Mouse (Mus musculus) midbrain, embryonic 16.5 days (tissue): ENCODE results near the gene Baiap2. TPM values are rescaled to one million over a fixed set of nuclear protein-coding genes. Genes with fewer than 3 reads are reported as not detected.

Source experiments
- ATAC-seq: fragments of 200-750 bp; cut with Nextera tagmentation; 2 replicates; pipeline ENCODE4 v1.8.0; 2017; ENCODE audit warnings: moderate TSS enrichment
- H3K27ac ChIP-seq: fragments of 300-500 bp; sonication (generic); 2 replicates; pipeline ENCODE4 v1.5.1; 2014; ENCODE audit warnings: mild to moderate bottlenecking, low read length, mixed read lengths
- H3K27me3 ChIP-seq: fragments of 300-500 bp; sonication (generic); 2 replicates; pipeline ENCODE4 v1.6.1; 2014; ENCODE audit warnings: low read depth, low read length, mixed read lengths; ENCODE audit not compliant: control insufficient read depth, insufficient read depth
- H3K36me3 ChIP-seq: fragments of 300-500 bp; sonication (generic); 2 replicates; pipeline ENCODE4 v1.6.1; 2014; ENCODE audit warnings: mild to moderate bottlenecking, low read length, moderate library complexity, mixed read lengths; ENCODE audit not compliant: control insufficient read depth, insufficient read depth
- H3K4me1 ChIP-seq: fragments of 300-500 bp; sonication (generic); 2 replicates; pipeline ENCODE4 v1.6.1; 2014; ENCODE audit warnings: mild to moderate bottlenecking, low read length, mixed read lengths; ENCODE audit not compliant: control insufficient read depth, insufficient read depth
- H3K4me2 ChIP-seq: fragments of 300-500 bp; sonication (generic); 2 replicates; pipeline ENCODE4 v1.6.1; 2014; ENCODE audit warnings: mild to moderate bottlenecking, low read length, mixed read lengths
- H3K4me3 ChIP-seq: fragments of 300-500 bp; sonication (generic); 2 replicates; pipeline ENCODE4 v1.5.1; 2014; ENCODE audit warnings: low read depth, mild to moderate bottlenecking, low read length, moderate library complexity, mixed read lengths
- H3K9ac ChIP-seq: fragments of 300-500 bp; sonication (generic); 2 replicates; pipeline ENCODE4 v1.6.1; 2014; ENCODE audit warnings: low read depth, low read length, mixed read lengths
- H3K9me3 ChIP-seq: fragments of 300-500 bp; sonication (generic); replicated peaks from 2 replicates; pipeline ENCODE4 v1.6.1; 2014; ENCODE audit warnings: mild to moderate bottlenecking, low read length, mixed read lengths; ENCODE audit not compliant: control insufficient read depth, poor library complexity, severe bottlenecking
- WGBS: fragments of 180-500 bp; shearing (Covaris S2); extraction: QIAGEN DNeasy Blood & Tissue Kit; methylation state at CpG from one replicate; pipeline ENCODE4 v1.1.7; 2014; 5-methylcytosine and 5-hydroxymethylcytosine counted together
- polyA plus RNA-seq: library from polyadenylated mRNA; unstranded; fragments of >200 nt; fragmentation: Nextera tagmentation; extraction: Ambion mirVana; gene quantifications from 2 replicates; pipeline ENCODE4 v1.2.1, GENCODE M21; 2015

The Baiap2 gene
- polyA plus RNA-seq, 1 experiment from 2014 or later: 15.7 TPM

DNA sequence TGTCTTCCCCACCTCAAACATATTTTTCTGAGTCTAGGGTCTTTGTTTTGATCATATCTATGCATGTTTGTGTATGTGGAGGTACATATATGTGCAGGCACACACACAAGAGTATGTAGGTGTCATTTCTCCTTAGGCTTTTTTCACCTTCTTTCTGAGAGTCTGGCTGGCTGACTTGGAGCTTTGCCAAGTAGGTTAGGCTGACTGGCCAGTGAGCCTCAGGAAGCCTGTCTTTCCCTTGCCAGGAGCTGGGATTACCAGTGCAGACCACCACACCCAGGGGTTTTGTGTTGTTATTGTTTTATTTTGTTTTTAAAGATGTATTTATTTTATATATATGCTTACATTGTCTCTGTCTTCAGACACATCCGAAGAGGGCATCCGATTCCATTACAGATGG, 40.6 kb downstream of the Baiap2 start:
- no peak overlapping the region for H3K27ac ChIP-seq
- H3K9me3 ChIP-seq: no peaks in the 10 kb centered on the region
- no peak overlapping the region for H3K4me3 ChIP-seq
- H3K4me2 ChIP-seq: no peak overlapping the region
- H3K9ac ChIP-seq: no peak overlapping the region
- 81% methylated on average over 2 of the region's 2 CpGs for WGBS
- H3K27me3 ChIP-seq: no peaks in the 10 kb centered on the region
- H3K36me3 ChIP-seq: no peaks in the 10 kb centered on the region
- ATAC-seq: no peak
- H3K4me1 ChIP-seq: no peaks in the 10 kb centered on the region

DNA sequence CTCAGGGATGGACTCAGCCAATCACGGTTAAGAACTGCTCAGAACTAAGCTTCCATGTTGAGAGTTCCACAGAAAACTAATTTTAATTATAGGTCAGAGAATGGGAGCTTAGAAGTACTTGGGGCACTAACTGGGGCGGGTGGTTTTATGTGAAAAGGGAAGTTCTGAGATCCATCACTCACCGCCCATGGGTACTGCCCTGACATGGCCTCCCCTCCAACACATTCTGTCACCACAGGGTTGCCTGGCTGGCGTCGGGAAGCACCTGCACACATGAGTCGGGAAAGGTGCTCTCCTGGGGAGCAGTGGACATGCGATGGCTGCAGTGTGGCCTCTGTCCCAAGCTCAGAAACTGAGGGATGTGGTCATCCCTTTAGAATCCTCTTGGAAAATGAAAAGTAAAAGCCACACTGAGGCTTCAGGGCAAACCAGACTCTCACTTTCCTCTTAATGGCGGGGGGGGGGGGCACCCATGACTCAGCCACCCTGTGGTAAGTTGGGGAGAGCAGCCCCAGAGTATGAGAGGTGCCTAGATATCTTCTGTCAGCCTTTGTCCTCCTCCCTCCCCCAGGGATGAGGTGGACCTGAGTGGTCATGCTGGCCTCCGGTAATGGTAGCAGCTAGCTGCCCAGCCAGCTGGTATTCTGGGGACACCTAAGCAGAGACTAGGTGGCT, 44.3 kb downstream of the Baiap2 start:
- Histone ChIP-seq H3K27ac (no peak overlapping the region), H3K9me3 (no peaks in the 10 kb centered on the region), H3K4me3 (no peak overlapping the region), H3K4me2 (no peak overlapping the region), H3K4me1 (peaks cover 13% of the 10 kb centered on the region; the same call in 1 of the 2 replicates), H3K9ac (no peak overlapping the region), H3K36me3 (no peaks in the 10 kb centered on the region), H3K27me3 (no peaks in the 10 kb centered on the region)
- 87% methylated on average over 9 of the region's 9 CpGs for WGBS
- no peak for ATAC-seq

DNA sequence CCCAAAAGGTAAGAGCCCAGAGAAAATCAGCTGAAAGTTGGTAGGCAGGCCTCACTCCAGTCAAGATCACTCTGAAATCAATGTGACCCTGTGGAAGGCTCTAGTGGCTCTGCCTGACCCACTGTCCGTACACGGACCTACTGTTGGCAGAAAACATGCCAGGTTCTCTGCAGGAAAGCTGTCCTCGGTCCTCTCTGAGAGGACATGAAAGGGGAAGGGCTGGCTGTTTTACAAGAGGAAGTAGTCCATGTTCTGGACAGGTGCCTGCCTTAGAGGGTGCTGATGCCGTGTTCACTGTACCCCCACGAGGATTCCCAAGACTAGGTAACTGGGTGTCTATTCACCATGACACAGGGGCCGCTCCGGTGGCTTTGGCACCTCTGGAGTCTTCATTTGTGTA, 45.3 kb downstream of the Baiap2 start:
- H3K4me3 ChIP-seq: no peak overlapping the region

GRCm38 (mm10) chr11:119988391-119988790, 45.8 kb downstream of the Baiap2 start:
- ATAC-seq: no peak
- Histone ChIP-seq H3K9ac (no peak overlapping the region), H3K4me1 (peaks cover 13% of the 10 kb centered on the region; the same call in 1 of the 2 replicates), H3K27ac (no peak overlapping the region), H3K9me3 (no peaks in the 10 kb centered on the region), H3K27me3 (no peaks in the 10 kb centered on the region), H3K36me3 (no peaks in the 10 kb centered on the region), H3K4me3 (no peak overlapping the region), H3K4me2 (no peak overlapping the region)
- 91% methylated on average over 7 of the region's 7 CpGs for WGBS

More for the DNA sequence above, 45.3 kb downstream of the Baiap2 start:
- no peaks in the 10 kb centered on the region for H3K27me3 ChIP-seq
- H3K9me3 ChIP-seq: no peaks in the 10 kb centered on the region
- ATAC-seq: no peak
- H3K9ac ChIP-seq: no peak overlapping the region
- no peak overlapping the region for H3K4me2 ChIP-seq
- H3K27ac ChIP-seq: no peak overlapping the region
- 87% methylated on average over 7 of the region's 7 CpGs for WGBS
- H3K4me1 ChIP-seq: peaks cover 13% of the 10 kb centered on the region; the same call in 1 of the 2 replicates
- H3K36me3 ChIP-seq: no peaks in the 10 kb centered on the region

GRCm38 (mm10) chr11:119989115-119989564, 46.6 kb downstream of the Baiap2 start:
- H3K4me2 ChIP-seq: no peak overlapping the region
- no peak overlapping the region for H3K27ac ChIP-seq
- no peaks in the 10 kb centered on the region for H3K36me3 ChIP-seq
- ATAC-seq: peak; percentile 64; the same call in 1 of the 2 replicates
- no peaks in the 10 kb centered on the region for H3K9me3 ChIP-seq
- H3K4me3 ChIP-seq: no peak overlapping the region
- no peak overlapping the region for H3K9ac ChIP-seq
- no peaks in the 10 kb centered on the region for H3K27me3 ChIP-seq
- WGBS: 12% methylated on average over 10 of the region's 10 CpGs
- peaks cover 13% of the 10 kb centered on the region; the same call in 1 of the 2 replicates for H3K4me1 ChIP-seq

DNA sequence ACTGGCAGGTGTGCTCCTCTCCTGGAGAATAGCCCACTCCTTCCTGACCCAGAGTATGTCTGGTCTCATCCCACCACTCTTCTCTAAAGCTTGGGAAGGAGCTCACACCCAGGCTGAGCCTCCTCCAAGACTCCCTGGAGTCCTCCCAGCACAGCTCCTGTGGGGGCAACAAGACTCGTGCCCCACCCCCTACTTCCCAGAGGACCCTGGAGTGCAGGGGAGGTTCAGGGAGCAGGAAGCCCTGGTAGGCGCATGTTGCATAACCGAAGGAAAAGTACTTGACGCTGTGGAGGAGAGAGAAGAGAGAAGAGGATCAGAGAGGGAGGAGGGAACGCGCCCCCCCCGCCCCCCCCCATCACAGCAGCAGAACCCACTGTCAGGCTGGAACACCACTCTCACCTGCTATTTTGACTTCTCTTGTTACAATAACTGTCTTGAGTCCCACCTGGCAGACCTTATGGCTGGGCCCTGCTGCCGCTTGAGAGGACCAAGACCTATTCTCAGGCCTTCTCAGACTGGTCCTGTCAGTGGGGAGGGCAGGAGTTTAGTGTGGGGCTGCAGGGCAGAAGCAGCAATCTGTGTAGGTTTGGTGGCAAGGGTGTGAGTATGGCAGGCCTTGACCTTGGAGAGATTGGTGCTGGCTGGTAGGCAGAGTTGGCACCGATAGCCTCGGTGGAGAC, 48.2 kb downstream of the Baiap2 start:
- Histone ChIP-seq H3K4me1 (peaks cover 13% of the 10 kb centered on the region; the same call in 1 of the 2 replicates), H3K4me2 (0 out of 2 replicates have a peak overlapping the region, but pooled peaks have one; percentile 1), H3K9ac (no peak overlapping the region), H3K27ac (no peak overlapping the region), H3K4me3 (no peak overlapping the region), H3K27me3 (no peaks in the 10 kb centered on the region), H3K36me3 (no peaks in the 10 kb centered on the region), H3K9me3 (no peaks in the 10 kb centered on the region)
- no peak for ATAC-seq
- WGBS: 53% methylated on average over 10 of the region's 10 CpGs

DNA sequence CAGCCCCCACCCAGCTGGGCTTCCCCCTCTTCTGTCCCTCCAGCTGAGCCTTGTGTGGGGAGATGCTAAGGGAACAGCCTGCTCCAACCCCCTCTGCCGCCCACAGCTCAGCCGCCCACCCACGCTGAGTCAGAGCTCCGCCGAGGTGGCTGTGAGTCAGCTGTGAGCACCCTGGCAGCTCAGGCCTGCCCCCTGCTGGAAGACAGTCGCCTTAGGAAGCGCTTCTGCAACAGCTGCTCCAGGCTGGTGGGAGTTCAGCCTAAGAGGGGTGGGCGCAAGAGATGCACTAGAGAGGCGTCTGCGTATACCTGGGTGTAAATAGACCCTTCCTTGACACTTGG, 48.7 kb downstream of the Baiap2 start:
- Histone ChIP-seq H3K9ac (no peak overlapping the region), H3K4me1 (peaks cover 13% of the 10 kb centered on the region; the same call in 1 of the 2 replicates), H3K9me3 (no peaks in the 10 kb centered on the region), H3K4me2 (0 out of 2 replicates have a peak overlapping the region, but pooled peaks have one; percentile 1), H3K4me3 (no peak overlapping the region), H3K27me3 (no peaks in the 10 kb centered on the region), H3K36me3 (no peaks in the 10 kb centered on the region), H3K27ac (no peak overlapping the region)
- peak; percentile 73 for ATAC-seq
- 18% methylated on average over 10 of the region's 10 CpGs for WGBS

GRCm38 (mm10) chr11:119997351-119997750, 54.8 kb downstream of the Baiap2 start:
- no peak for ATAC-seq
- Histone ChIP-seq H3K9ac (no peak overlapping the region), H3K4me2 (no peak overlapping the region), H3K4me1 (no peaks in the 10 kb centered on the region), H3K27ac (no peak overlapping the region), H3K9me3 (no peaks in the 10 kb centered on the region), H3K27me3 (no peaks in the 10 kb centered on the region), H3K4me3 (no peak overlapping the region), H3K36me3 (0 out of 2 replicates have a peak, but pooled peaks cover 2% of the 10 kb centered on the region)
- 76% methylated on average over 16 of the region's 16 CpGs for WGBS

DNA sequence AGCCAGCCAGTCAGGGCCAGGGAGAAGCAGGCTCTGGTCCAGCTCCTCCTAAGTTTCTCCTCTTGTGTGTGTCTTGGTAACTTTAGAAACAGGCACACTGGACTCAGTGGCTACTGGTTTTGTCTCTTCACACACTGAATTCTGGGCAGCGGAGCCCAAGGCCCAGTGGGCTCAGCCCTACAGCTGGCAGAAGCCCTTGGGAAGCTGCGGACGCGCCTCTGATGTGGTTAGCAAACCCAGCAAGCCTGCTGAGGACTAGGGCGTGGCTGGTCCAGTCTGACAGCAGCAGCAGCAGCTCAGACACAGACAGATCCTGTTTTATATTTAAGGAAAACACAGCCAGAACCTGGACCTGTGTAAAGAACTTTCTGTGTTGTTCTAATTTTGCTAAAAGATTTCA, 59.5 kb downstream of the Baiap2 start:
- Histone ChIP-seq H3K4me2 (no peak overlapping the region), H3K4me1 (no peaks in the 10 kb centered on the region), H3K27ac (no peak overlapping the region), H3K9me3 (no peaks in the 10 kb centered on the region), H3K9ac (no peak overlapping the region), H3K27me3 (no peaks in the 10 kb centered on the region), H3K36me3 (peaks cover 2% of the 10 kb centered on the region; the same call in 1 of the 2 replicates), H3K4me3 (no peak overlapping the region)
- WGBS: 67% methylated on average over 5 of the region's 5 CpGs
- no peak for ATAC-seq
